Mouse (Mus musculus) limb, embryonic 15.5 days (tissue): ENCODE data around the gene Shank2. TPM values are rescaled to one million over a fixed set of nuclear protein-coding genes. Genes with fewer than 3 reads are reported as not detected.

ENCODE experiments used
- ATAC-seq: fragments of 200-750 bp; cut with Nextera tagmentation; 2 replicates; pipeline ENCODE4 v1.8.0; 2017; ENCODE audit warnings: low read depth, moderate TSS enrichment; ENCODE audit not compliant: insufficient number of reproducible peaks, low FRiP score, low TSS enrichment
- H3K27ac ChIP-seq: fragments of 300-500 bp; sonication (generic); 2 replicates; pipeline ENCODE4 v1.5.1; 2015; ENCODE audit warnings: moderate library complexity, mild to moderate bottlenecking, inconsistent platforms
- H3K27me3 ChIP-seq: fragments of 300-500 bp; sonication (generic); 2 replicates; pipeline ENCODE4 v1.6.1; 2015; ENCODE audit warnings: inconsistent platforms
- H3K36me3 ChIP-seq: fragments of 300-500 bp; sonication (generic); 2 replicates; pipeline ENCODE4 v1.6.1; 2015; ENCODE audit warnings: inconsistent platforms
- H3K4me1 ChIP-seq: fragments of 300-500 bp; sonication (generic); 2 replicates; pipeline ENCODE4 v1.6.1; 2015; ENCODE audit warnings: inconsistent platforms
- H3K4me2 ChIP-seq: fragments of 300-500 bp; sonication (generic); 2 replicates; pipeline ENCODE4 v1.6.1; 2015; ENCODE audit warnings: mild to moderate bottlenecking, inconsistent platforms
- H3K4me3 ChIP-seq: fragments of 300-500 bp; sonication (generic); 2 replicates; pipeline ENCODE4 v1.5.1; 2015; ENCODE audit warnings: mild to moderate bottlenecking, inconsistent platforms
- H3K9ac ChIP-seq: fragments of 300-500 bp; sonication (generic); 2 replicates; pipeline ENCODE4 v1.6.1; 2015; ENCODE audit warnings: inconsistent platforms
- H3K9me3 ChIP-seq: fragments of 300-500 bp; sonication (generic); 2 replicates; pipeline ENCODE4 v1.6.1; 2016; ENCODE audit warnings: inconsistent platforms
- WGBS: fragments of 180-500 bp; shearing (Covaris S2); methylation state at CpG from one replicate; pipeline ENCODE4 v1.1.7; 2015; 5-methylcytosine and 5-hydroxymethylcytosine counted together
- polyA plus RNA-seq: library from polyadenylated mRNA; unstranded; fragments of >200 nt; fragmentation: Nextera tagmentation; extraction: Ambion mirVana; gene quantifications from 2 replicates; pipeline ENCODE4 v1.2.1, GENCODE M21; 2015

Shank2 gene
- polyA plus RNA-seq, 1 experiment from 2014 or later, result 0.17 TPM

- 65% methylated on average over 1 of the region's 1 CpGs for WGBS
- Histone ChIP-seq H3K9me3 (no peaks in the 10 kb centered on the region), H3K27me3 (no peaks in the 10 kb centered on the region), H3K4me2 (no peak overlapping the region), H3K4me1 (no peaks in the 10 kb centered on the region), H3K36me3 (no peaks in the 10 kb centered on the region), H3K9ac (no peak overlapping the region), H3K4me3 (no peak overlapping the region), H3K27ac (no peak overlapping the region)
- ATAC-seq, result no peak
These were observed 76.9 kb downstream of the Shank2 start for GRCm38 (mm10) chr7:144078661-144079060.

GRCm38 (mm10) chr7:144079861-144080260 lies 78.1 kb downstream of the Shank2 start:
- ATAC-seq, result no peak
- 90% methylated on average over 1 of the region's 1 CpGs for WGBS
- Histone ChIP-seq H3K4me1 (no peaks in the 10 kb centered on the region), H3K9me3 (no peaks in the 10 kb centered on the region), H3K4me3 (no peak overlapping the region), H3K9ac (no peak overlapping the region), H3K27me3 (no peaks in the 10 kb centered on the region), H3K4me2 (no peak overlapping the region), H3K36me3 (no peaks in the 10 kb centered on the region), H3K27ac (no peak overlapping the region)

- Histone ChIP-seq H3K4me1 (no peaks in the 10 kb centered on the region), H3K36me3 (no peaks in the 10 kb centered on the region), H3K9me3 (no peaks in the 10 kb centered on the region), H3K4me3 (no peak overlapping the region), H3K27me3 (no peaks in the 10 kb centered on the region), H3K4me2 (no peak overlapping the region), H3K27ac (no peak overlapping the region), H3K9ac (no peak overlapping the region)
- no peak for ATAC-seq
- WGBS, result 78% methylated on average over 1 of the region's 1 CpGs
These were observed 79.7 kb downstream of the Shank2 start for GRCm38 (mm10) chr7:144081448-144081847.

- Histone ChIP-seq H3K4me3 (no peak overlapping the region), H3K36me3 (no peaks in the 10 kb centered on the region), H3K9ac (no peak overlapping the region), H3K4me2 (no peak overlapping the region), H3K27ac (no peak overlapping the region), H3K9me3 (no peaks in the 10 kb centered on the region), H3K4me1 (no peaks in the 10 kb centered on the region), H3K27me3 (no peaks in the 10 kb centered on the region)
- WGBS, result 76% methylated on average over 2 of the region's 2 CpGs
- no peak for ATAC-seq
These were observed 80.2 kb downstream of the Shank2 start for GRCm38 (mm10) chr7:144081963-144082362.

- Histone ChIP-seq H3K27me3 (no peaks in the 10 kb centered on the region), H3K36me3 (no peaks in the 10 kb centered on the region), H3K27ac (no peak overlapping the region), H3K4me1 (no peaks in the 10 kb centered on the region), H3K4me3 (no peak overlapping the region), H3K9ac (no peak overlapping the region), H3K4me2 (no peak overlapping the region), H3K9me3 (no peaks in the 10 kb centered on the region)
- no peak for ATAC-seq
- 27% methylated on average over 2 of the region's 2 CpGs for WGBS
These were observed 85.5 kb downstream of the Shank2 start for GRCm38 (mm10) chr7:144087277-144087676.

- 80% methylated on average over 12 of the region's 12 CpGs for WGBS
- H3K4me1 ChIP-seq, result no peaks in the 10 kb centered on the region
- no peaks in the 10 kb centered on the region for H3K36me3 ChIP-seq
- no peak overlapping the region for H3K4me3 ChIP-seq
- no peak for ATAC-seq
- no peaks in the 10 kb centered on the region for H3K9me3 ChIP-seq
- no peaks in the 10 kb centered on the region for H3K27me3 ChIP-seq
- H3K27ac ChIP-seq, result no peak overlapping the region
- H3K9ac ChIP-seq, result no peak overlapping the region
- no peak overlapping the region for H3K4me2 ChIP-seq
These were observed 92.4 kb downstream of the Shank2 start for GRCm38 (mm10) chr7:144094132-144094531.

- Histone ChIP-seq H3K9ac (no peak overlapping the region), H3K4me1 (no peaks in the 10 kb centered on the region), H3K27ac (no peak overlapping the region), H3K27me3 (no peaks in the 10 kb centered on the region), H3K9me3 (no peaks in the 10 kb centered on the region), H3K4me2 (no peak overlapping the region), H3K36me3 (no peaks in the 10 kb centered on the region), H3K4me3 (no peak overlapping the region)
- WGBS, result 11% methylated on average over 2 of the region's 2 CpGs
- ATAC-seq, result no peak
These were observed 95.6 kb downstream of the Shank2 start for GRCm38 (mm10) chr7:144097314-144097713.

- 33% methylated on average over 4 of the region's 4 CpGs for WGBS
- Histone ChIP-seq H3K4me3 (no peak overlapping the region), H3K4me2 (no peak overlapping the region), H3K27ac (no peak overlapping the region), H3K9me3 (no peaks in the 10 kb centered on the region), H3K4me1 (no peaks in the 10 kb centered on the region), H3K9ac (no peak overlapping the region), H3K36me3 (no peaks in the 10 kb centered on the region), H3K27me3 (no peaks in the 10 kb centered on the region)
- ATAC-seq, result no peak
These were observed 100.7 kb downstream of the Shank2 start for GRCm38 (mm10) chr7:144102222-144102980.

- Histone ChIP-seq H3K9me3 (no peaks in the 10 kb centered on the region), H3K4me2 (no peak overlapping the region), H3K36me3 (no peaks in the 10 kb centered on the region), H3K9ac (no peak overlapping the region), H3K4me3 (no peak overlapping the region), H3K27ac (no peak overlapping the region), H3K4me1 (no peaks in the 10 kb centered on the region), H3K27me3 (no peaks in the 10 kb centered on the region)
- no peak for ATAC-seq
- 42% methylated on average over 1 of the region's 1 CpGs for WGBS
These were observed 104.2 kb downstream of the Shank2 start for GRCm38 (mm10) chr7:144105952-144106351.

- Histone ChIP-seq H3K4me1 (no peaks in the 10 kb centered on the region), H3K9me3 (no peaks in the 10 kb centered on the region), H3K27ac (no peak overlapping the region), H3K9ac (no peak overlapping the region), H3K4me2 (no peak overlapping the region), H3K36me3 (no peaks in the 10 kb centered on the region), H3K4me3 (no peak overlapping the region), H3K27me3 (no peaks in the 10 kb centered on the region)
- WGBS, result 45% methylated on average over 9 of the region's 9 CpGs
- no peak for ATAC-seq
These were observed 104.8 kb downstream of the Shank2 start for GRCm38 (mm10) chr7:144106352-144107011.

GRCm38 (mm10) chr7:144108141-144108540 lies 106.4 kb downstream of the Shank2 start:
- Histone ChIP-seq H3K4me3 (no peak overlapping the region), H3K4me2 (no peak overlapping the region), H3K27ac (no peak overlapping the region), H3K4me1 (no peaks in the 10 kb centered on the region), H3K27me3 (no peaks in the 10 kb centered on the region), H3K9ac (no peak overlapping the region), H3K9me3 (no peaks in the 10 kb centered on the region), H3K36me3 (no peaks in the 10 kb centered on the region)
- ATAC-seq, result no peak
- WGBS, result 85% methylated on average over 5 of the region's 5 CpGs

- no peak for ATAC-seq
- 47% methylated on average over 4 of the region's 4 CpGs for WGBS
- H3K4me1 ChIP-seq, result no peaks in the 10 kb centered on the region
- H3K27ac ChIP-seq, result no peak overlapping the region
- H3K9me3 ChIP-seq, result no peaks in the 10 kb centered on the region
- H3K4me3 ChIP-seq, result no peak overlapping the region
- no peaks in the 10 kb centered on the region for H3K27me3 ChIP-seq
- no peaks in the 10 kb centered on the region for H3K36me3 ChIP-seq
- no peak overlapping the region for H3K4me2 ChIP-seq
- no peak overlapping the region for H3K9ac ChIP-seq
These were observed 109.4 kb downstream of the Shank2 start for GRCm38 (mm10) chr7:144111026-144111604.
